Mouse (Mus musculus): ENCODE results near the gene Rps6ka6.

The Rps6ka6 gene

GRCm38 (mm10) chrX:111537859-111538258 is at the start of gene Rps6ka6:
Gene Rps6ka6, minus strand, starts transcription at chrX:111537959.
- DNase-seq: no peak

DNA sequence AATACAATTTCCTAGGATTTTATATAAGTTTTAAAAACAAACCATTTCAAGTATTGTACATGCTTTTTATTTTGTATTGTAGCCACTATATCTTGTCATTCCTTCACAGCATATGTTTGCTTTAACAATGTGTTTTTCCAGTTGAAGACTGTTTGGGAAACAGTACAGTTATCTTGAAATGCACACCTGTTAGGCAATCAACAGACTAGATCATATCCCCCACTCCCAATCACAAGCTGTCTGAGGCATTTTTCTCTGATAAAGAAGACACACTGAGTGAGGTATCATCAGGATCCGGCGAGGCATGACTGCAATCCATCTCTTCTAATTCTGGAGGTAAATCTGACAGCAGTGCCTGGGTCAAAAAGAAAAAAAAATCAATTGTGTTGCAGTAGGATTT is 39.3 kb upstream of the Rps6ka6 start:
- no peak for DNase-seq

DNA sequence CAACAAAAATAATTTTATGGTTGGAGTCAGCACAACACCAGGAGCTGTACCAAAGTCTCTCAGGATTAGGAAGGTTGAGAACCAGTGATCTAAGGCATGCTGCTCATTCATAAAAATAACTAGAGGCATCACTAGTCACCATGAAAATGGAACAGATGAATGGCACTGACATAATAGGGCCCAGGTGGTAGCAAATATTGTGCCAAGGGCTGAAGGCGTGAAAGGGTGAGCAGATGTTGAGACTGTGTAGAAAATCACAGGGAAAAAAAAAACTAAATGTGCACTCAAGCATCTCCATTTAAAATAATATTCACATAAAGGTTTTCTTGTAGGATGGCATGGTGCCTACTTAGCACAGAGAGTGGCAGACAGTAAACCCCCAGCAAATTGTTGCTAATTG is 19.6 kb downstream of the Rps6ka6 start:
- DNase-seq: no peak

GRCm38 (mm10) chrX:111463565-111464093 is 74.1 kb downstream of the Rps6ka6 start:
- no peak for DNase-seq

- peak; percentile 63 for DNase-seq
Observed at GRCm38 (mm10) chrX:111462833-111463564, 74.8 kb downstream of the Rps6ka6 start.

DNA sequence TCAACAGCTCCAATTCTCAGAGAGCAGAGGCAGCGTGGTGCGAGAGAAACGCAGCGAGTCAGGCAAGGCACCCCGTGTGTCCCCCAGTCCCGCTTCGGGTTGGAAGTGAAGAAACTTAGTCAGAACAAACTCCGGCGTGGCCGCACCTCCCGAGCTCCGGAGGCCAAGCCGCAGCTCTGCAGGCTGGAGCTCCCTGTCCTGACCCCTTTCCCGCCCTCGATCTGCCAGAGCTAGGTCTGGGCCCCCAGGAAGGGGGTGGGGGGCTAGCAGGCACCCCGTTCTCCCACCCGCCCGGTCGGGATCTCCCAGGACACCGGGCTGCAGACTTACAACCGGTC is 75.3 kb downstream of the Rps6ka6 start:
- DNase-seq: no peak

DNA sequence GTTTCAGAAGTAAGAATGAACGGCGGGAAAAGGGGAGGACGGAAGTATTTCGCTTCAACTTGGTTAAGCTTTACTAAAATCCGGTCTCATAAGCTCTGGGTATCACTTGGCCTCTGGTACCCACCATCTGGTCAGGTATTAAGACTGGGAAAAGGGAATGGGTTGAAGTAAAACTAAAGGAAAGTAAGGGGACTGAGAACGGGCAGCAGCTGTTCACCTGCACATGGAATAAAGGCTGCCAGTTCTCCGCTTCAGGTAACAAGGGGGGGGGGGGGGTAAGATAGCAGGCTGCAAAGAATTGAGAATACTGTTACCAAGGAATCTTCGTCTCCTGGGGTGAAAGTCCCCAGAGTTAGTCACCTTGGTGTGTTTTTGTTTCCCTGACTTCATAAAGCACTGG is 75.7 kb downstream of the Rps6ka6 start:
- DNase-seq: no peak

DNA sequence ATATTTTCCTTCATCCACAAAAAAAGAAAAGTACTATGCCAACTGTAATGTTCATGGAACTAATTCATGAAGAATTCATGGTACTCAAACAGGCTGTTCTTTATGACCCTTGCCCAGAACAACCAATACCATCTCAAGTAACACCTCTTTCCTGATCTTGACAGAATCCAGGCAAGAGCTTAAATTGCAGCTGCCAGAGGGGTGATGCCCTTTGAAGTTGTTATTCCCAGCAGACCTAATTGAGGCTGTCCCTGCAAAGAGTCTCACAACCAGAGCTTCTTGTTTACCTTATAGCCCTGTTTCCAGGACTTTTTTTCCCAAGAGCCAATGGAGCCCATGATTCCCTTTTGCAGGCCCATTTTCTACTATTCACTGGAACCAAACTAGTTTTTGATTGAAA is 77.6 kb downstream of the Rps6ka6 start:
- DNase-seq: no peak

DNA sequence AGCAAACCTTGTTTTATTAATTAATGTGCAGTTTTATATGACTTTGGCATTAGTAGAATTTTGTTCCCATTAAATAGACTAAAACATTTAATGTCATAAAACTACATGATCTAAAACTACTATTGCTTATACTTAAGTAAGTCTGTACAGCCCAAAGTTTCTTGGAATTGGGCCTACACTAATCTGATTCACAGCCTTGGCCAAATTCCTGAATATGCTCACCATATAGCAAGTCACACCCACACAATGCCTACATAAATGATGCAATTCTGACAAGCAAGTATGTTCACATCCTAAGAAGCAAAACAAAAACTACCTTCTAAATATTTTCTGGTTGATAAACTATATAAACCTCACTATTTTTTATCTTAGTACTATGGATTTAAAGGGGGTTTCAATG is 101.2 kb downstream of the Rps6ka6 start:
- no peak for DNase-seq

- DNase-seq: no peak
Observed at GRCm38 (mm10) chrX:111414775-111415174, 123.0 kb downstream of the Rps6ka6 start.

- no peak for DNase-seq
Observed at GRCm38 (mm10) chrX:111404816-111405215, 132.9 kb downstream of the Rps6ka6 start.

DNA sequence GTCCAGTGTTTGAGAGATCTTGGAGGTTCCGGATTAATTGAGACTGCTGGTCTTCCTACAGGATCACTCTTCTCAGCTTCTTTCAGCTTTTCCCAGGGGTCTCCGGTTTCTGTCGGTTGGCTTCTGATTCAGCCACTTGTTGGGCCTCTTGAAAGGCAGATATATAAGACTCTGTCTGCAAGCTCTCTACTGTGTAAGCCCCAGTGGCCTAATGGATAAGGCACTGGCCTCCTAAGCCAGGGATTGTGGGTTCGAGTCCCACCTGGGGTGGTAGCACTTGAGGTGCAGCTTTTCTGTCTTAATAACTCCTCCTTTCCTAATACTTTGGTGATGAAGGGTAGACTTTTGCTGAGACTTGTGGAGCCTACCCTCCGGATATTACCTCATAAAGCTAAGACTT is 160.7 kb downstream of the Rps6ka6 start:
- DNase-seq: no peak

DNA sequence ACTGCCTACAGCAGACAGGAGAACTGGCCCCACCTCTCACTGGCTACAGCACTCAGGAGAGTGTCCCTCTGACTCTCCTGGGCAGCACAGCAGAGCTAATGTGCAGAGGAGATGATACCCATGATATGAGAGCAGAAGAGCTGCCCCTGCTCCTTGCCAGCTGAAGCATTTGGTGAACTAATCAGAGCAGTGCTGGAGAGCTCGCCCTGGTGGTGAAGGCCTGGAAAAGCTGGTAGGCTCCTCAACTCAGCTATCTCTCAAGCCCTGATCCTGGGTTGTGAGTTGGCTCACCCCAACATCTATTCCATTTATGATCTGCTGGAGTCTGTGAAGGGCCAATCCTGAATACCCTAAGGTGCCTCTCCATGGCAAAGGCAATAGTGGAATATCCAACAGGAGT is 163.6 kb downstream of the Rps6ka6 start:
- no peak for DNase-seq
